Mouse (Mus musculus): Measurements from ENCODE around the gene Slc15a3.

GRCm38 (mm10) chr19:10892201-10892600 lies 52.7 kb downstream of the Slc15a3 start:
- TF ChIP-seq GATA1 (IDR thresholded peaks at IDR 0.05; ENCODE audit: low read length): no peak
- TF ChIP-seq TAL1 (IDR thresholded peaks at IDR 0.05; ENCODE audit: low read length): no peak

All from erythroblast, embryonic 14.5 days (primary cell).